In genomic region chr2:47466043-47466442, GRCm38 (mm10) we compare ENCODE assay signal across 14 mouse cellular contexts.
DNase-seq lines count a peak whose midpoint lies in the region; ATAC-seq and TF ChIP-seq lines count a peak whose summit lies in the region.
"Had no signal": no experiment of that assay in that cellular context is flagged by ENCODE, and none has a peak within 500 bp of the region (broad histone marks: within the 10 kb centered on the region; RNA-seq: fewer than 3 reads in every experiment).

No protein-coding gene starts in this region.

- no peak overlapping the region for H3K9ac ChIP-seq in stomach, postnatal 0 days (ENCODE audit: low read length)
- H3K9ac ChIP-seq: neural tube, embryonic 12.5 days had no signal

- no peaks in the 10 kb centered on the region for H3K36me3 ChIP-seq in stomach, postnatal 0 days (ENCODE audit: control insufficient read depth, insufficient read depth, low read length)
- H3K36me3 ChIP-seq: neural tube, embryonic 12.5 days had no signal

- no peaks in the 10 kb centered on the region for H3K9me3 ChIP-seq in stomach, postnatal 0 days (ENCODE audit: control insufficient read depth, low read length)
- H3K9me3 ChIP-seq: neural tube, embryonic 12.5 days had no signal

- H3K4me3 ChIP-seq in stomach, postnatal 0 days (ENCODE audit: low read depth, low read length): no peak overlapping the region
- H3K4me3 ChIP-seq: neural tube, embryonic 12.5 days had no signal

- peak; percentile 8 for DNase-seq in CD4-positive, CD25-positive, alpha-beta regulatory T cell, adult 2 months (ENCODE audit: low read depth, low spot score)
- peak; percentile 7 for DNase-seq in kidney, postnatal 10 days
- DNase-seq in kidney, adult 11 months: no peak
- peak; percentile 32 for DNase-seq in thymus, postnatal 4 days
- no peak for DNase-seq in thymus, postnatal 25 days
- DNase-seq in stomach, postnatal 0 days (ENCODE audit: low spot score): no peak
- DNase-seq in gastrocnemius, postnatal 36 days: no peak
- DNase-seq: cerebellum, postnatal 36 days; gastrocnemius, postnatal 10 days; kidney, adult 18-20 months had no signal

- no peak for ATAC-seq in CD4-positive, CD25-positive, alpha-beta regulatory T cell, adult 4 months
- no peak for ATAC-seq in stomach, postnatal 0 days (ENCODE audit: low FRiP score, low TSS enrichment)

- no peaks in the 10 kb centered on the region for H3K4me1 ChIP-seq in stomach, postnatal 0 days (replicated peaks; ENCODE audit: control insufficient read depth, insufficient read depth)
- H3K4me1 ChIP-seq: neural tube, embryonic 12.5 days had no signal

- no peak overlapping the region for H3K27ac ChIP-seq in stomach, postnatal 0 days (replicated peaks)
- H3K27ac ChIP-seq: neural tube, embryonic 12.5 days had no signal

- WGBS in stomach, postnatal 0 days: 64% methylated on average over 4 of the region's 4 CpGs

- H3K27me3 ChIP-seq in stomach, postnatal 0 days (ENCODE audit: control insufficient read depth, insufficient read depth, low read length): no peaks in the 10 kb centered on the region
- H3K27me3 ChIP-seq: neural tube, embryonic 12.5 days had no signal

- intact Hi-C loops in gastrocnemius, postnatal 36 days (cut with DNase I): no loop called here

- TF ChIP-seq CTCF in stomach, postnatal 0 days (IDR thresholded peaks at IDR 0.05; ENCODE audit: low read depth): peak; percentile 45

- no peak overlapping the region for H3K4me2 ChIP-seq in stomach, postnatal 0 days (replicated peaks; ENCODE audit: low read depth)
- H3K4me2 ChIP-seq: liver, embryonic 11.5 days; midbrain, embryonic 11.5 days; neural tube, embryonic 12.5 days had no signal

- TF ChIP-seq EP300 in stomach, postnatal 0 days (optimal IDR thresholded peaks at IDR 0.05): no peak

Comparison
In these comparisons a context has a peak if more than half of its experiments do, and no peak if none do; other contexts are left out.
1. DNase-seq: peak in CD4-positive, CD25-positive, alpha-beta regulatory T cell, adult 2 months (single experiment), kidney, postnatal 10 days (single experiment) and thymus, postnatal 4 days (single experiment); none in kidney, adult 11 months (single experiment), thymus, postnatal 25 days (single experiment), stomach, postnatal 0 days (single experiment) and gastrocnemius, postnatal 36 days (0 of 2).